Mouse (Mus musculus): ENCODE measurements at regions not wholly inside any gene's neighbourhood (a gene's known extent, or its start where the extent isn't known, plus 50 kb on each side); places are given as distances from the start of the nearest gene placed in this dataset.
A peak's percentile ranks its signal among the peaks of the same experiment; 100 is the strongest.

DNA sequence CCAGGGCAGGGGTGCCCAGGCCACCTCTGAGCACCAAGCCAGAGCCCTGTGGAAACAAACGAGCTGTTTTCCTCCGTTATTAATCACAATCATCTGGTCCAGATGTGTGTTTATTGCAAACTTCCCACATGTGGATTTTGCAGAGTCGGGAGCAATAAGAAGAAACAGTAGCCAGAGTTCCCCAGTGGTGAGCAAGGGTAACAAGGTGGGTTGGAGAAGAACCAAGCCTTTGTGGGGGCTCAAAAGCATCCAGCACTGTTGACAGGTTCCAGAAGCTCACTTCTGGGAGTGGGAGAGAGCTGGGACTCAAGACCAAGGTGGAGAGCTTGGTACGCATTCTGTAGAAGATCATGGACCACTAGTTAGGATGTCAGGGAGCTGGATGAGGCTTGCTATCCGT lies 63.6 kb downstream of the Hif1an start:
- no peak for DNase-seq (ENCODE audit: low spot score)

GRCm38 (mm10) chr19:44629705-44630104 lies 67.1 kb downstream of the Hif1an start:
- DNase-seq (ENCODE audit: low spot score): peak; percentile 9

DNA sequence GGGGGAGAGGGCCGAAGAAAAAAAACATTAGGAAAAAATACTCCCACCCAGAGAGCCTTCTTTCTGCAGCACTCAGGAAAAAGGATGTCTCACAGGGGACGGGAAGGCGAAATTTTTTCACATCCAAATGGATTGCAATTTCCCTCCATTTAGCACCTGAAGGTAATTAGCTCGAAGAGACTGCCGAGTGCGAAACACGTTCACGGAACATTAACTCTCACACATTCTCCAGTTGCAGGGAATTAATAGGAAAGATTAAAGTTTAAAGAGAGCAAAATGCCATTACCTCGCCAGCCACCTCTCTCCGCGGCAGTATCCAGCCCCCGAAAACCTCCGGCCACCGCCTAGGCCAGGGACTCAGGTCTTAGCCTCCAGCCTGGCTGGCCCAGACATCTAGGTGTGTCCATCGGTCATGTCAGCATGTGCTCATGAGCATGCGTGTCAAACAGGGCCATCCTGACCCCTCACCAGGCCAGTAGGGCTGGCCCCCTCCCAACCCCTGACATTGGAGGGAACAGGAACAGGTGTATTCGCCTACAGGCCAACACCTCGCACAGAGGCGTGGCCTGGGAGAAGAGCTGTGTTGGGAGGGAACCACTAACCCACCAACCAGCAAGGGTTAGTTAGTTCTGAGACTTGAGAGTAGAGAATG lies 68.8 kb downstream of the Hif1an start:
- no peak for DNase-seq (ENCODE audit: low spot score)

GRCm38 (mm10) chr19:44637145-44637719 lies 74.6 kb downstream of the Hif1an start:
- DNase-seq (ENCODE audit: low spot score): no peak

- DNase-seq (ENCODE audit: low spot score): peak; percentile 26
These were observed 77.4 kb downstream of the Hif1an start for GRCm38 (mm10) chr19:44640021-44640420.

DNA sequence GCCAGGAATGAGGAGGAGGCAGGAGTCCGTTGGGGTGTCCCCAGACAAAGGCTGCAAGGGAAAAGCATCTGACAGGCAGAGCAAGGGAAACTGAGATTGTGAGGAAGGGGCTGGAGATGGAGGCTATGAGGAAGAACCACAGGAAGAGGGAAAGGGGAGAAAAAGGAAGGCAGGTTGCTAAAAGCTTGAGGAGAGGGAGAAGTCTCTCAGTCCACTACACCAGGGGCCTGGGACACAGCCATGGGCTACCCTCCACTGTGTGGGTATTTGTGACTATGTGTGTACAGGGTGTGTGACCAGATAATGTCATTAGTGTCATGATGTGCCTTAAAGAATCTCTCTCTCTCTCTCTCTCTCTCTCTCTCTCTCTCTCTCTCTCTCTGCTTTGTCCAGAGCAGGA lies 77.9 kb downstream of the Hif1an start:
- DNase-seq (ENCODE audit: low spot score): peak; percentile 11

GRCm38 (mm10) chr19:44642294-44642693 lies 79.6 kb downstream of the Hif1an start:
- no peak for DNase-seq (ENCODE audit: low spot score)

DNA sequence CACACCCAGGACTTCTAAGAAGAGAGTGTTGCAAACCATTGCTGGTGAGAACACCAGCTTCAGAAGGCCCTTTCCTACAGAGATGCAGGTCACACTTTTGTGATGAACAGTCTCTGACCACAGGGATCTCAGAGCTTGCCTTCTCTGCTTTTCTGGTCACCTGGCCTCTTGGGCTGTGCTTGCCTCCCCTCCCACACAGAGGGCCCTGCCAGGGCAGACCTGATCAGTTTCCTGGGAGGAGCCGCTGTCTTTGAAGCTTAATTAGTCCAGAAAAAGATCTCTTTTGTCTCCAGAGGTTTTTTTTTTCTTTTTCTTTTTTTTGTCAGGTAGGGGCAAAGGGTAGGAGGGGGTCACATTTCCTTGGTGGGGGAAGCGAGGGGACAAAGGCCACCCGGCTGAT lies 81.7 kb downstream of the Hif1an start:
- no peak for DNase-seq (ENCODE audit: low spot score)

GRCm38 (mm10) chr19:44644929-44645328 lies 82.3 kb downstream of the Hif1an start:
- no peak for DNase-seq (ENCODE audit: low spot score)

DNA sequence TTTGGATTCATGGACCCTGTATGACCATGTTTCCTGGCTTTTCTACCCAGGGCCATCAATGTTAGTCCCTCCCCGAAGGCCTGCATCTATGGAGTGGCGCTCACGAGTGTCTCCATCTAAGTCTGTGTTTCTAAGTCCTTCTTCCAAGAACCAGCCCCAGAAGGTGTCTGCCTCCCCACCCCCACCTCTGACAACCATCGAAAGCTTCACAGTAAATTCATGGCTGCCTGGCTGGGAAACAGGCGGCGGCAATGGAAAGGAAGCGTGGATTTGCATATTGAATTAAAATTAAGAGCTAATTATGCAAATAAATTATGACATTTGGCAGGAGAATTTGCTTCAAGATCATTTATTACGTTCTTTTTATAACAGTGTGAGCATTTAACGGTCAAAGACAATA lies 83.9 kb downstream of the Hif1an start:
- no peak for DNase-seq (ENCODE audit: low spot score)

- DNase-seq (ENCODE audit: low spot score): no peak
These were observed 86.6 kb downstream of the Hif1an start for GRCm38 (mm10) chr19:44649206-44649605.

DNA sequence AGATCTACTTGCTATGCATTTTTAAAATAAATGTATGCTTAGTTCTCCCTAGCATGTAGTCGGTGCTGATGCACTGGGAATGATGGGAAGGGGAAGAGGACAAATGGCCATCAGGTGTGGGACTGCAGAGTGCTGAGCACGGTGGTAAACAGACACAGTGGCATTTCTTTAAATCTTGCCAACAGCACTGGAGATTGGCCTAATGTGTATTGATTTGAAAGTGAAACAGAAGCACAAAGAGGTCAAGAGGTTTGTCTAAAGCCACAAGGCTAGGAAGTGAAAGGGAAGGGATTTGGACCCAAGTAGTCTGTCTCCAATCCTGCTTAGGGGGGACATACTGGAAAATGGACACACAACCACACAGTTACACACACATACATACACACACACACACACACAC lies 88.2 kb downstream of the Hif1an start:
- no peak for DNase-seq (ENCODE audit: low spot score)

- DNase-seq (ENCODE audit: low spot score): no peak
These were observed 89.0 kb downstream of the Hif1an start for GRCm38 (mm10) chr19:44651605-44652004.

- DNase-seq (ENCODE audit: low spot score): peak; percentile 83
These were observed 93.1 kb downstream of the Hif1an start for GRCm38 (mm10) chr19:44655719-44656118.

GRCm38 (mm10) chr19:44659316-44659715 lies 96.5 kb upstream of the Pax2 start:
- DNase-seq (ENCODE audit: low spot score): no peak

GRCm38 (mm10) chr19:44669535-44669958 lies 86.3 kb upstream of the Pax2 start:
- peak; percentile 39 for DNase-seq (ENCODE audit: low spot score)

GRCm38 (mm10) chr19:44674621-44675245 lies 81.1 kb upstream of the Pax2 start:
- no peak for DNase-seq (ENCODE audit: low spot score)

- no peak for DNase-seq (ENCODE audit: low spot score)
These were observed 79.2 kb upstream of the Pax2 start for GRCm38 (mm10) chr19:44676555-44677120.

DNA sequence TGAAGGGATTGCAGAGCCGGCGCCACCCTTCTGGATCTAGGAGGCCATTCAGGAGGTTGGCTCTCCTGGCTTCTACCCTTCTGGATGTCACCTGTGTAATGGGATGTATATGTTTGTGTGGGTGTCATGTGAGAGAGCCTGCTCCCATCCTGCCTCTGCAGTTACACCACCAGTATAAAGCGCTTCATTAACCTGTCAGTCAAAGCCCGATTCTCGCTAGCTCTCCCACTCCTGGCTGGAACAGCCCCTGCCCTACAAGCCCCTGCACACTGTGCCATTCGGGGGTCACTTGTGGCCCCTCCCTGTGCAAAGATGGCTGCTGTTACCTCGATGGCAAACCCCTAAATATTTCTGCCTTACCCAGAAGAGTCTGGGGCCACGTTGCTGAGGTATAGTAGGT lies 78.5 kb upstream of the Pax2 start:
- no peak for DNase-seq (ENCODE audit: low spot score)

- no peak for DNase-seq (ENCODE audit: low spot score)
These were observed 77.2 kb upstream of the Pax2 start for GRCm38 (mm10) chr19:44678686-44679085.

DNA sequence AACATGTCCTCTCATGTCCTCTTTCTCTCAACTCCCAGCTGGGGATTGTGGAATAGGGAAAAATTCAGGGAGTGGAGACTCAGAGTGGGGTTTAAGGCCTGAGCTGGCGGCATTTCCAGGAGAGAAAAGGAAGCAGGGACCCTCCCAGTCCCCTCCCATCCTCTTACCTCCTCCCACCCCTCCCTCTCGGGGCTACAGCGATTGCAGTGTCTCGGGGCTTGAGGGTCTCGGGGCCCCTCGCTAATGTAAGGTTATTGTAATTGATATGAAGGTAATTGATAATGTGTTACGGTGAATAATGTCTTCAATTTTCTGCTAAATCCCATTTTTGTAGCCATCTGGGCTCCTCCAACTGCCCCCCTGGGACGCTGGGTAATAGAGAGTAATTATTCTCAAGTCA lies 74.2 kb upstream of the Pax2 start:
- no peak for DNase-seq (ENCODE audit: low spot score)

DNA sequence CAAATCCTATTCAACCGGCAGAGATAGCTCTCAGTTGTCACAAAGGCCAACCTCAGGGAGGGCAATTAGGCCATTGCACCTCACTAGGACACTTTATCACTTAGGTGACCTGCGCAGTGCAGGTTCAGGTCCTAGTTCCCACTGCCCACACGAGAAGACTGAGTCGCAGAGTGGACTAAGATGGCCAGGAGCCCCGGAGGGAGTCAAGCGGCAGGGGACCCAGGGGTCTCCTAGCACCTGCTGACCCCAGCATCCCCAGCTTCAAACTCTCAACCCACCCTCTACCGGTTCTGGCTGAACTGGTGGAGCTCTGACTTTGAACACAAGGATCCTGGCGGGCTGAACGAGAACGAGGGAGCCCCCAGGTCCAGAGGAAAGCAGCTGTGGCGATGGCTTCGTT lies 72.7 kb upstream of the Pax2 start:
- no peak for DNase-seq (ENCODE audit: low spot score)

GRCm38 (mm10) chr19:44684061-44684514 lies 71.8 kb upstream of the Pax2 start:
- peak; percentile 64 for DNase-seq (ENCODE audit: low spot score)

Data from retina, embryonic 14.5 days (tissue).